Mouse (Mus musculus) myocyte (in vitro differentiated cells): ENCODE measurements around the gene Il7r. TPM values are rescaled to one million over a fixed set of nuclear protein-coding genes. Genes with fewer than 3 reads are reported as not detected.

Experiments
- H3K27me3 ChIP-seq: one replicate; pipeline ENCODE4 v1.6.1; 2011; ENCODE audit not compliant: control insufficient read depth, insufficient read depth, insufficient read length
- H3K36me3 ChIP-seq: one replicate; pipeline ENCODE4 v1.6.1; 2011; ENCODE audit not compliant: control insufficient read depth, insufficient read depth
- H3K4me2 ChIP-seq: one replicate; pipeline ENCODE4 v1.6.1; 2011; ENCODE audit warnings: low read depth, control low read depth
- H3K4me3 ChIP-seq: one replicate; pipeline ENCODE4 v1.5.1; 2011; ENCODE audit warnings: mild to moderate bottlenecking, control low read depth, moderate library complexity
- H3K79me2 ChIP-seq: one replicate; pipeline ENCODE4 v1.6.1; 2011; ENCODE audit not compliant: control insufficient read depth, insufficient read depth
- H3ac ChIP-seq: one replicate; pipeline ENCODE4 v1.6.1; 2011; ENCODE audit not compliant: control insufficient read depth, insufficient read length
- CEBPB ChIP-seq: IDR thresholded peaks from 2 replicates; pipeline ENCODE4 v1.6.1; 2011; ENCODE audit warnings: mild to moderate bottlenecking, moderate library complexity; ENCODE audit not compliant: poor library complexity, insufficient read depth, severe bottlenecking
- E2F4 ChIP-seq: IDR thresholded peaks from one replicate; pipeline ENCODE4 v1.6.1; 2011; ENCODE audit warnings: mild to moderate bottlenecking, control low read depth, moderate library complexity; ENCODE audit not compliant: insufficient read depth
- MAX ChIP-seq: IDR thresholded peaks from one replicate; pipeline ENCODE4 v1.6.1; 2011; ENCODE audit warnings: low read depth, mild to moderate bottlenecking, control low read depth
- MYOD1 ChIP-seq, 3 experiments: IDR thresholded peaks; one replicate each; pipeline ENCODE4 v1.6.1; 2011; ENCODE audit warnings: control low read depth in 2 of 3, low read depth in 2 of 3, mild to moderate bottlenecking in 2 of 3, moderate library complexity in 1 of 3; ENCODE audit not compliant: insufficient read length in 2 of 3, control insufficient read depth in 1 of 3
- MYOG ChIP-seq, 3 experiments: IDR thresholded peaks; one replicate each; pipeline ENCODE4 v1.6.1; 2011; ENCODE audit warnings: control low read depth in 2 of 3, low read depth in 2 of 3, mild to moderate bottlenecking in 2 of 3; ENCODE audit not compliant: insufficient read length in 2 of 3, control insufficient read depth in 1 of 3, insufficient read depth in 1 of 3
- POLR2A ChIP-seq: IDR thresholded peaks from one replicate; pipeline ENCODE4 v1.6.1; 2011; ENCODE audit warnings: low read depth, mild to moderate bottlenecking, control low read depth, moderate library complexity; ENCODE audit not compliant: insufficient read length
- POLR2AphosphoS2 ChIP-seq: IDR thresholded peaks from one replicate; pipeline ENCODE4 v1.6.1; 2011; ENCODE audit warnings: low read depth, control low read depth; ENCODE audit not compliant: insufficient read length
- REST ChIP-seq: IDR thresholded peaks from one replicate; pipeline ENCODE4 v1.6.1; 2011; ENCODE audit warnings: mild to moderate bottlenecking, control low read depth, moderate library complexity; ENCODE audit not compliant: insufficient read depth, insufficient read length
- SRF ChIP-seq: IDR thresholded peaks from one replicate; pipeline ENCODE4 v1.6.1; 2011; ENCODE audit warnings: low read depth; ENCODE audit not compliant: control insufficient read depth, insufficient read length
- TCF12 ChIP-seq: IDR thresholded peaks from one replicate; pipeline ENCODE4 v1.6.1; 2011; ENCODE audit warnings: mild to moderate bottlenecking, control low read depth; ENCODE audit not compliant: poor library complexity, insufficient read depth, severe bottlenecking
- TCF3 ChIP-seq: IDR thresholded peaks from one replicate; pipeline ENCODE4 v1.6.1; 2011; ENCODE audit warnings: low read depth, control low read depth; ENCODE audit not compliant: insufficient read length
- USF1 ChIP-seq: IDR thresholded peaks from one replicate; pipeline ENCODE4 v1.6.1; 2011; ENCODE audit warnings: low read depth, mild to moderate bottlenecking, control low read depth, moderate library complexity
- polyA plus RNA-seq: library from polyadenylated mRNA; unstranded; fragments of >200 nt; fragmentation: generic; extraction: Trizol; gene quantifications from one replicate; pipeline ENCODE4 v1.2.1, GENCODE M21; 2012; ENCODE audit warnings: missing spikeins

Il7r gene
- polyA plus RNA-seq, 1 experiment = not detected

DNA sequence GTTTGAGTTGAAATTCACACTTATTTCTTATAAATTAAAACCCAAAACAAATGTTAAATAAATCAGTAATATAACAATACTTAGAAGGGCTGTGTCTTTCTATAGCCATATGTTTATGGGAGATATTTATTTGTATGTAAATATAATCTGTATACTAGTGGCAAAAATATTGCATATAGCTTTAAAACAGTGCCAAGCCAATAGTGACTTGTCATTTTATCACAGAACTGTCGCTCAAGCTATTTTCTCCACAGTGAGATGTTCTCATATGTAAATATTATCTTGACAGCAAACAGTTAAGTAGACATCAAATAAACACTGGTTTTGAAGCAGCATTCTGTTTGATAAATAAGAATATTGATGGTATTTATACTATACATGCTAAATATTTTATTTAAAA lies 56.8 kb downstream of the Il7r start:
- Histone ChIP-seq H3K4me3 (no peak overlapping the region), H3ac (no peak overlapping the region), H3K79me2 (no peaks in the 10 kb centered on the region), H3K36me3 (no peaks in the 10 kb centered on the region), H3K27me3 (no peaks in the 10 kb centered on the region), H3K4me2 (no peak overlapping the region)
- TF ChIP-seq SRF (no peak), CEBPB (no peak), MYOD1 (IDR thresholded peaks at IDR 0.05; ENCODE audit: control insufficient read depth in 1 of 3, insufficient read length in 2 of 3, low read depth in 2 of 3) (no peak), POLR2A (no peak), REST (no peak), MYOG (IDR thresholded peaks at IDR 0.05; ENCODE audit: control insufficient read depth in 1 of 3, insufficient read depth in 1 of 3, insufficient read length in 2 of 3, low read depth in 2 of 3) (no peak), USF1 (no peak), TCF3 (no peak), POLR2AphosphoS2 (no peak), E2F4 (no peak)

DNA sequence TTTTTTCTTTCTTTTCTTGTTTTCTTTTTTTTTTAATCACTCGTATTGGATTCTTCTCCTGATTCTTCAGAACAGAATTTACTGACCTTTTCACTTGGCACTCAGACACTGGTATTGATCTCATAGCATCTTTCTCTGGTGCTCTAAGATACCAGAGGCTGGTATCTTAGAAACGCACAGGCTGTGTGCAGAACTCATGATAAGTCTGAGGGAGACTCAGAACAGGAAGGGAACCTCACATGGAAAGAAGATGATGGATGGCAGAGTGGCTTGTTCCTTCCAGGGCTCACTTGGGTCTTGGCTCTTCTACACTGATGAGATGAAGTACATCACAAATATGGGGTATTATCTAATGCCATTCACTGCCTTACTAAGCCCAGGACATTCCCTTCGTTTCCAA lies 57.4 kb downstream of the Il7r start:
- no peak overlapping the region for H3K4me2 ChIP-seq
- no peaks in the 10 kb centered on the region for H3K36me3 ChIP-seq
- H3K79me2 ChIP-seq = no peaks in the 10 kb centered on the region
- no peak overlapping the region for H3ac ChIP-seq
- no peak overlapping the region for H3K4me3 ChIP-seq
- TF ChIP-seq SRF (no peak), TCF12 (no peak), MAX (no peak), REST (no peak), TCF3 (no peak), MYOG (IDR thresholded peaks at IDR 0.05; ENCODE audit: control insufficient read depth in 1 of 3, insufficient read depth in 1 of 3, insufficient read length in 2 of 3, low read depth in 2 of 3) (no peak), POLR2AphosphoS2 (no peak), USF1 (no peak), CEBPB (no peak)
- no peaks in the 10 kb centered on the region for H3K27me3 ChIP-seq

DNA sequence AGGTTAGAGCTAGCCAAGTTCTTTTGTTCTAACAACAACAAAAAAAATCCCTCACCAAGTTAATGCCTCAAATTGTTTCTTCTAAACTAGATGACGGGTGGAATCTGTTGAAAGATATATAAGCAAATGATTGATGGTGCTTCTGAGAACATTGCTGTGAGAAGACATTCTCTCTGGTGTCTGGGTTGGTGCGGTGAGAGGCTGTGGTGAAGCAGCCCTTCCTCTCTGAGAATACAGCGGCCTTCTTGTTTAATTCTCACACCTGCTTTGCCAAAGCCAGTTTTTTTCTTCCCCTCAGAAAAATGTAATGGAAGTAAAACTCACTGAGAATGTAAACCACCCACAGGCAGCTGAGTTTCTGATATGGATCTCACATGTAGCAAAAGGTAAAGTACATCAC lies 57.8 kb downstream of the Il7r start:
- Histone ChIP-seq H3K4me3 (no peak overlapping the region), H3K36me3 (no peaks in the 10 kb centered on the region), H3K79me2 (no peaks in the 10 kb centered on the region), H3K4me2 (no peak overlapping the region), H3ac (no peak overlapping the region), H3K27me3 (no peaks in the 10 kb centered on the region)
- no peak for TF ChIP-seq TCF3
- TF ChIP-seq USF1 = no peak
- TF ChIP-seq MYOD1 (IDR thresholded peaks at IDR 0.05; ENCODE audit: control insufficient read depth in 1 of 3, insufficient read length in 2 of 3, low read depth in 2 of 3) = no peak
- no peak for TF ChIP-seq SRF
- TF ChIP-seq MYOG (IDR thresholded peaks at IDR 0.05; ENCODE audit: control insufficient read depth in 1 of 3, insufficient read depth in 1 of 3, insufficient read length in 2 of 3, low read depth in 2 of 3) = no peak
- no peak for TF ChIP-seq POLR2AphosphoS2
- no peak for TF ChIP-seq POLR2A
- no peak for TF ChIP-seq TCF12
- TF ChIP-seq MAX = no peak
- TF ChIP-seq E2F4 = no peak
- no peak for TF ChIP-seq REST
- TF ChIP-seq CEBPB = no peak

DNA sequence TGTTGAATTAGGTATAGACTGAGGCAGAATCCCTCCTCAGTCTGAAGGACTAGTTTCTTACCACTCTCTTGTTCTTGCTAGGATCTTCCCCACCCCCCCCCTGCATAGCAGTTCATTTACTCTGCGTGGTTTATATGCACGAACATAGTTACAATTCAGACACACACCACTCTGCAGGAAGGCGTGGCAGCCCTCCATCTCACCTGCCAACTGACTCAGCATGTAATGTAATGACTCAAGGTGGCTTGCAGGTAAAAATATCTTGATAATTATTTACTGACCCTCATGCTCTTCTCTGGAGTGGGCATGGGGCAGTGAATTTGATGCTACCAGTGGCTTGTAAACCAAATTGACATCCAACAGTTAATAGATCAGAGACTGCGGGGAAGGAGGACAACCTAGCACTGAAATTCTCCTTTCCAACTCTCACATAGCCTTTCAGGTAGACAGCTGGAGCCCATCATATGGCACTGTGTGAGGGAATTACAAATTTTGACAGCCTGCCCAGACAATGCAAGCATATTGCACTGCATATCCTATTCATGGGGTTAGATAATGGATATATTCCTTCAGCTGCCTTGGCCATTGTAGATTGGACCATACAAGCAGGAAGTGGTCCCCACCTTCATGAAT lies 58.8 kb downstream of the Il7r start:
- Histone ChIP-seq H3K79me2 (no peaks in the 10 kb centered on the region), H3K36me3 (no peaks in the 10 kb centered on the region), H3K27me3 (no peaks in the 10 kb centered on the region), H3K4me2 (no peak overlapping the region), H3ac (no peak overlapping the region), H3K4me3 (no peak overlapping the region)
- TF ChIP-seq POLR2AphosphoS2 (no peak), MYOD1 (IDR thresholded peaks at IDR 0.05; ENCODE audit: control insufficient read depth in 1 of 3, insufficient read length in 2 of 3, low read depth in 2 of 3) (no peak), E2F4 (no peak), TCF3 (no peak), CEBPB (no peak), POLR2A (no peak), TCF12 (no peak), MYOG (IDR thresholded peaks at IDR 0.05; ENCODE audit: control insufficient read depth in 1 of 3, insufficient read depth in 1 of 3, insufficient read length in 2 of 3, low read depth in 2 of 3) (no peak), SRF (no peak), REST (no peak)

DNA sequence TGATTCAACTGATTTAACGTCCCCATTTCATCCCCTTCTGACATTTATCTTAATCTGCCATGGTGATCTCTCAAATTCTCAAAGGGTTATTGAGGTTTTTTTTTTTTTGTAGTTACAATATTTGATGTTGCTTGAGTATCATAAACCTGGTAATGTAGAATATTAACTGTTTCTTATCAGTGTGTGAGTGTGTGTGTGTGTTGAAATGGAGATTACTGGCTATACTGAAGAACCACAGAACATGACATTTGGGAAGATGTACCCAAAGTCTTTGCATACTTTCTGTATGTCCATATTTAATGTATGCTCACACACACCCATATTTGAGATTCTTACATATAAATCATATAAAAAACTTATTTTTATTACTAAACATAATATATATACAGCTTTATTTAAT lies 65.9 kb downstream of the Il7r start:
- no peak overlapping the region for H3K4me2 ChIP-seq
- no peaks in the 10 kb centered on the region for H3K36me3 ChIP-seq
- H3K4me3 ChIP-seq = no peak overlapping the region
- no peaks in the 10 kb centered on the region for H3K79me2 ChIP-seq
- no peak overlapping the region for H3ac ChIP-seq
- TF ChIP-seq E2F4 (no peak), POLR2A (no peak), MAX (no peak), SRF (no peak), USF1 (no peak), TCF12 (no peak), CEBPB (no peak), POLR2AphosphoS2 (no peak), TCF3 (no peak), MYOD1 (IDR thresholded peaks at IDR 0.05; ENCODE audit: control insufficient read depth in 1 of 3, insufficient read length in 2 of 3, low read depth in 2 of 3) (no peak), REST (no peak), MYOG (IDR thresholded peaks at IDR 0.05; ENCODE audit: control insufficient read depth in 1 of 3, insufficient read depth in 1 of 3, insufficient read length in 2 of 3, low read depth in 2 of 3) (no peak)
- H3K27me3 ChIP-seq = no peaks in the 10 kb centered on the region
